ENCODE assay signal across 22 mouse cellular contexts in the genomic region with DNA sequence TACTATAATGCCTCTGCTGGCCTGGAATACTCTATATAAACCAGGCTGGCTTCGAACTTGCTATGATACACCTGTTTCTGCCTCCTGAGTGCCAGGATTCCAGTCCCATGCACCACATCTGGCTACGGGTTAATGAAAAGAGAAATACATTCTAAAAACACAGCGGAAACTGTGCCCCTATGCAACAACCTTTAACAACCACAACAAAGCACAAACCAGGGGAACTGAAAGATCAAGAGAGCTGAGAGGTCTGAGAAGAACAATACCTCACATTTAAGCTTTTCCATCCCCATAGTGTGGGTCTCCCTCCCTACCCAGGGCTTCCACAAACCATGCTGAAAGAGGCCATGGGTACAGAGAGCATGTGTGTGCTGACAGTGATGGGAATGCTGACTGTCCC.
A peak's percentile ranks its signal among the peaks of the same experiment; 100 is the strongest.
DNase-seq lines count a peak whose midpoint lies in the region; ATAC-seq and TF ChIP-seq lines count a peak whose summit lies in the region.
"Had no signal": no experiment of that assay in that cellular context is flagged by ENCODE, and none has a peak within 500 bp of the region (broad histone marks: within the 10 kb centered on the region; RNA-seq: fewer than 3 reads in every experiment).

No protein-coding gene starts in this region.

- H3K4me3 ChIP-seq in megakaryocyte, embryonic 14.5 days (replicated peaks) = peak overlapping the region; percentile 31
- no peak overlapping the region for H3K4me3 ChIP-seq in layer of hippocampus, adult 2 months
- H3K4me3 ChIP-seq: embryonic facial prominence, embryonic 10.5 days; forebrain, embryonic 13.5 days; gastrocnemius, adult 2 months; heart, embryonic 12.5 days; hindbrain, embryonic 10.5 days had no signal

- no peaks in the 10 kb centered on the region for H3K9me3 ChIP-seq in megakaryocyte, embryonic 14.5 days
- H3K9me3 ChIP-seq: embryonic facial prominence, embryonic 10.5 days; forebrain, embryonic 13.5 days; G1E; heart, embryonic 12.5 days; hindbrain, embryonic 10.5 days had no signal

- DNase-seq in thymus, postnatal 0 days (ENCODE audit: low spot score) = peak; percentile 59
- no peak for DNase-seq in thymus, adult 18-20 months
- DNase-seq in induced T-regulatory cell, adult 2 months (ENCODE audit: low read depth) = peak; percentile 16
- DNase-seq in thymus, postnatal 36 days = peak; percentile 1 to 6
- no peak for DNase-seq in adrenal gland, postnatal 10 days
- DNase-seq in layer of hippocampus, adult 2 months (ENCODE audit: low spot score in 2 of 2) = no peak
- DNase-seq: adrenal gland, adult 2 months; adrenal gland, postnatal 36 days; B cell, adult 2 months; cerebellum, adult 2 months; cerebellum, postnatal 10 days; forebrain, postnatal 0 days; gastrocnemius, adult 2 months; gastrocnemius, postnatal 25 days had no signal

- no peak overlapping the region for H3K27ac ChIP-seq in layer of hippocampus, adult 2 months
- H3K27ac ChIP-seq: embryonic facial prominence, embryonic 10.5 days; forebrain, embryonic 13.5 days; gastrocnemius, adult 2 months; hindbrain, embryonic 10.5 days; hindbrain, embryonic 14.5 days had no signal

- no peak for ATAC-seq in megakaryocyte, adult 5-6 weeks (ENCODE audit: poor library complexity, severe bottlenecking)
- ATAC-seq: forebrain, embryonic 13.5 days; forebrain, postnatal 0 days had no signal

- H3K36me3 ChIP-seq in megakaryocyte, embryonic 14.5 days (replicated peaks; ENCODE audit: low read length) = no peaks in the 10 kb centered on the region
- H3K36me3 ChIP-seq: embryonic facial prominence, embryonic 10.5 days; G1E; heart, embryonic 12.5 days; hindbrain, embryonic 10.5 days had no signal

- no peak for TF ChIP-seq CTCF in layer of hippocampus, adult 2 months (conservative IDR thresholded peaks at IDR 0.05)

- H3K27me3 ChIP-seq in megakaryocyte, embryonic 14.5 days (replicated peaks) = no peaks in the 10 kb centered on the region
- H3K27me3 ChIP-seq: forebrain, embryonic 13.5 days; heart, embryonic 12.5 days had no signal

- peaks cover 4% of the 10 kb centered on the region for H3K4me1 ChIP-seq in megakaryocyte, embryonic 14.5 days
- H3K4me1 ChIP-seq: embryonic facial prominence, embryonic 10.5 days; forebrain, embryonic 13.5 days; heart, embryonic 12.5 days; hindbrain, embryonic 10.5 days had no signal

Comparison
In these comparisons a context has a peak if more than half of its experiments do, and no peak if none do; other contexts are left out.
1. DNase-seq: peak in thymus, postnatal 0 days (single experiment), induced T-regulatory cell, adult 2 months (single experiment) and thymus, postnatal 36 days (2 of 2); none in thymus, adult 18-20 months (0 of 2), adrenal gland, postnatal 10 days (single experiment) and layer of hippocampus, adult 2 months (0 of 2).